Mouse (Mus musculus) heart, postnatal 4 days (tissue): ENCODE measurements around the gene Lrrc56. TPM values are rescaled to one million over a fixed set of nuclear protein-coding genes. Genes with fewer than 3 reads are reported as not detected.
A peak's percentile ranks its signal among the peaks of the same experiment; 100 is the strongest.

Source experiments
- DNase-seq: peaks from one replicate; pipeline ENCODE4 v3.0.0; 2021
- total RNA-seq, 2 experiments: library from RNA; stranded (reverse); gene quantifications; 2 replicates each; pipeline ENCODE4 v1.2.3; 2021

Lrrc56 gene
- total RNA-seq, 2 experiments from 2014 or later = 4.3 to 4.5 TPM

DNA sequence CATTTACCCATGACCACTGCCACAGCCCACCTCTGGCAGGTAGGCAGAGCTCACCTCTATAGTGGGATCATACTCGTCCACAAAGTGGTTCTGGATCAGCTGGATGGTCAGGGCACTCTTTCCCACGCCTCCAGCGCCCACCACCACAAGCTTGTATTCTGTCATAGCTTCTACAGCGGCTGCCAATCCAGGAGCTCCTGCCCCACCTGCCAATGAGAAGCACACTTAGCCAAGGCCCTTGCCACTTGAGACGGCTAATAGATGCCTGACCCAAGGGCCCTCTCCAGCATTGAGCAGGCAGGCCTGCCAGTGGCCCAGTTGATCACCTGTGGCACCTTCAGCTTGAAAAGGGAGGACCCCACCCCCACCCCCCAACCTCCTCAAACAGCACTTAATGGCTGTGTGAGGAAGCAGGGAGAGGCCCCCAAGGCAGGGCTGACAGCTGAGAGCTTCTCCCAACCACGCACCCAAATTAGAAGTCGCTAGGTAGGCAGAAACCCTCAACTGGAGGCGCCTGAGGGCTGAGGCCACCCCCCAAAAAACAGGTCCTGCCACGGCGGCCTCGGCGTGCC is 1.1 kb upstream of the Lrrc56 start:
- DNase-seq = no peak

DNA sequence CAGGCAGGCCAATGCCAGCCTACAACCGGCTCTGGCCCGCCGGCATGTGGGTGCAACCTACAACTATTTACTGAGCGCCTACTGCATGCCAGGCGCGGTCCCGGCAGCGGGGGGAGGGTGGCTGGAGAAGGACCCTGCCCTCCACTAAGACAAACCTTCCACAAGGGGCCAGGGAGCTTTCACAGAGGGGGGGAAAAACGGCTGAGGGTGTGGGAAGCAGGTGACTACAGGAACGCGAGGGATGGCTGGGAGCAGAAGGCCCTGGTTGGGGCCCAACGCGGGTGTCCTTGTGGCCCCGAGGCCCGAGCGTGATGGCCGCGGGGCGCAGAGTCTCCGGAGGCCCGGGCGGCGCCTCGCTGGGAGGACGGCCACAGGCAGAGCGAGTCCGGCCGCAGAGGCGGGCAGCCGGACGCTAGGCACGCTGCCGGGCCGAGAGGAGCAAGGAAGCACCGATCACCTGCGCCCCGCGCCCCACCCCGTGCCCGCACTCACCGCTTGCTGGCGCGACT is 555 bp upstream of the Lrrc56 start:
- peak; percentile 54 for DNase-seq

DNA sequence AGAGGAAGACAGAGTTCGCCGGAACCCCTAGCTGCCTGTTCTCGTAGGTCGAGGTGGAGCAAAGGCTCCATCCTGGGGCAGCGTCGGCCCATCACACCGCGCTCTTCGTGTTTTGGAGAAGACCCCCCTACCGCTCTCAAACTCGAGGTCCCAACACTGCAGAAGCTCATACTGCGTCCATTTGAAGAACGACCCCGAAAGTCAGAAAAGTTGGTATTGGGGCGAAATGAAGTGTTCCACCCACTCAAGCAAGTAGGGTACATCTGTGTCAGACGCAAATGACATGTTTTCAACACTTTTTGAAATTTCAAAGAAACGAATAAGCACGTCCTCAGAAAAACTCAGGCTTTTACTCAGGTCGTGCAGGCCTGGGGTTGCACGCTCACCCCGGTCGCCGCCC is 452 bp downstream of the Lrrc56 start:
- DNase-seq = no peak

DNA sequence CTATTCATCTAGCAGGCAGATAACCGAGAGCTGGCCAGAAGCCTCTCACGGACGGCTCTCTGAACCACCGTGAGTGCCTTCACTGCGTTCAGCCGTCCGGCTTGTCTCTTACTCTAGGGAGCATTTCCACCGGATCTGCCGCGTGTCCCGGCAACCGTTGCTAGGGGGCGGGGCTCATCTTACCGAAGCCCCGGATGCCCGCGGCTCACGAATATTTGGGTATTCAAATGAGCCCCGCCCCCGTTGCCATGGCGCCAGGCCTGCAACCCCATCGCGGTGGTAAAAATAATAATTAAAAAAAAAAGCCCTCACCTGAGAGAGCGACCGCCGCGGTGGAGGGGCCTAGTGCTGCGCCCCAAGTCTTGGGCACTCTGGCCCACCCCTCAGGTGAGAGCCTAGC is 873 bp downstream of the Lrrc56 start:
- DNase-seq = peak; percentile 91

DNA sequence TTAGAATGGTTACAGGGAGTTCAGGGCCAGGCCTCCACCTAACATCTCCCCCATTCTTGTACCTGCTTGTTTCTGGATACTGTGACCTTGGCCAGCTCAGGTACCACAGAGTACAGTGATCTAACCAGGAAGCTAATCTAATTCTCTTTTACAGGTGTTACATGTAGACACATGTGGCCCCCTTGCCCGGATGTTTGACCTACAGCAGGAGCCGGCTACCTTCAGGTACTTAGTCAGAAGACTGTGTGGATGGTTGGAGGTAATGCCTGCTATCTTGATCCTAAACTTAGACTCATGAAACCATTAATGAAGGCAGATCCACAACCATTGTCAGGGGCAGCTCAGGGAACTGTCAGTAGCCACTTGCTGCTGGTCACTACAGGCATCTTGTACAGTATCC is 1.8 kb downstream of the Lrrc56 start:
- no peak for DNase-seq

DNA sequence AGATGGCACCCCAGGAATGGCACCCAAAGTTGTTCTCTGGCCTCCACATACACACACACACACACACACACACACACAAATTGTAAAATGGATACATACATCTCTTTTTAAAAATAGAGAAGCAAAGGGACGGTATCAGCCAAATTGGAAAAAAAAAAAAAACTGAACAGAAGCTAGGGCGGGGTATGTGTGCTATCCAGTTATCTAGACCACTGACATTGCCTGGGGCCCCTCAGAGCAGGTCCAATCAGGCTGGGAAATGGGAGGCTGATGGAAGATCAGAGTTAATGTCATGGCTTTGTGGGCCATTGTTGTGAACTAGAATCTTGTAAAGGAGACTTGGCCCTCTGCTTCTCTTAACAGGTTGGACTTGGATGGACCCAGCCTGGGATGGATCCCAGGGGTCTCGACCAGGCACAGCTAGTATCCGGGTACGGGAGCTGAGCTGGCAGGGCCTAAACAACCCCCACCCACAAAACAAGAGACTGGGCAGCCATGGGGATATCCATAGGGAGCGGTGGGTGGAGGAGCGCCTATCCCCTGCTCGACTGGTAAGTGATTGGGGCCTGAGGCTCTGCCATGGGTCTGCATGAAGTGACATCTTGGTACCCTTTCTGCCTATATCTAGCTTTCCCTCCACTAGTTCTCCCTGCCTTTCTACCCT is 2.8 kb downstream of the Lrrc56 start:
- no peak for DNase-seq

DNA sequence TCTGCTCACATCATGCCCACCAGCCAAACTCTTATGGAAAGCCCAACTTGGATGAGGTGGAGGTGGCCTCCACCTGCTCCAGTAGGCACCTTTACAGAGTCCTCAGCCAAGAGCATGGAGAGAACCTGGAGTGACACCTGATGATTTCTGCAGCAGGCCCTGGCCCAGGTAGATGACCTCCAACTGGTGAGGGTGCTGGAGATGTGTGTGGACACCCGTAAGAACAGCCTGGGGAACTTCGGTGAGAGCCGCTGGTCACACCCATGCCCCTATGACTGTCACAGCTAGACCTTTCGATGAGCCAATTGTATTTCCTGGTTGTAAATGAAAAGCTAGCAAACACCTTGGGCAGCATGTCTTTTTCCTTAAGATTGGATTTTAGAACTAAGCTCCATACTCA is 4.2 kb downstream of the Lrrc56 start:
- no peak for DNase-seq

DNA sequence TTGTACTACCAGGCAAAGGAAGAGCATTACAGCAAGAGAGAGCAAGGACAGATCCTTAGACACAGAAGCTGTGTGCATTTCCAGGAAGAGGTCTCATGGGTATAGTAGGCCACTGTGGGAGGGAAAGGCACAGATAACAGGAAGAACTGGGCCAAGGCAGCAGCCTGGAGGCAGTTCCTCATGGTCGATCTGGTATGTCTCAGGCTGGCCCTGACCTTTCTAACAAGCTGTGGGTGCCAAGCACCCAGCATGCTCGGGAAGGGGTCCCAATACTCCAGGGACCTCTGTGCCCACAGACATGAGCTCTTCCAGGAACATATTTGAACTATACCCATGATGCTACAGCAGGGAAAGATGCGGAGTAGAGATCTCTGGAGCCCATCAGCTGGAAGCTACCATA is 10.6 kb downstream of the Lrrc56 start:
- DNase-seq = no peak

DNA sequence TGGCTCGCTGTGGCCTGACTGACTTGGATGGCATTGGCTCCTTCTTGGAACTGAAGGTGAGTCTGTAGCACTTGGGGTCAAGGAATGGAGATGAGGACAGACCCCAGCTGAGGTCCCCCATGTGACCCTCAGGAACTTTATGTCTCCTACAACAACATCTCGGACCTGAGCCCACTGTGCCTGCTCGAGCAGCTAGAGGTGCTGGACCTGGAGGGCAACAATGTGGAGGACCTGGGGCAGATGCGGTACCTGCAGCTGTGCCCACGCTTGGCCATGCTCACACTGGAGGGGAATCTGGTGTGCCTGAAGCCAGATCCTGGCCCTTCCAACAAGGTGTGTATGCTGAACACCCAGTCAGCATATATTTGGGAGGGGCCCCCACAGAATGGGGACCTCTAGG is 11.5 kb downstream of the Lrrc56 start:
- DNase-seq = no peak

DNA sequence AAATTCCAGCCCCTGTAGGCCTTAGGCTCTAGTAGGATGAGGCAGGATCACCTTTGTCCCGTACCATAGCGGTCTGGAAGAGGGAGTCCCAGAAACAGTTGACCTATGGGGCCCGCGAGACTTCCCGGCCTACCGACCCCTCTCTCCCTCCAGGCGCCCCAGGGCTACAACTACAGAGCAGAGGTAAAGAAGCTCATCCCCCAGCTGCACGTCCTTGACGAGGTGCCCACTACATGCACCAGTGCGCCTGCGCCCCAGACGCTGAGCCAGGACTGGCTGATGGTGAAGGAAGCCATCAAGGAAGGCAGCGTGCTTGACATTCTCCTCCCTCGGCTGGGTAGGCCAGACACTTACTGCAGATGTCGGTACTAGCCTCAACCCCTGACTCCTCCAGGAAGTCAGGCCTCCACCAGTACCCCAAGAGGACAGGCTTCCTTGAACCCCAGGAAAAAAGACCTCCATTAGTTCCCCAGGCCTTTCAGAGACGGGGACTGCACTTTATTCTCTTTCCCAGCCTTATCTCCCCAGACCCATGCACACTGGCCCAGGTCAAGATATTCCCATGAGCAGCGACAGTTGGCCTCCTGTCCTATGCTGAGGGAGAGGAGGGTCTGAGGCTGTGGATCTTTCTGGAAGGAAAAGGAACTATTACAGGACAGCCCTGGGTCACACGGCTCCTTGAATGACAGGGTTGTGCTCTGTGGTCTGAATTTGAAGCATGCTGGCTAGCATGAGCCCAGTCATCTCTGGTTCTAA is 12.4 kb downstream of the Lrrc56 start:
- no peak for DNase-seq

DNA sequence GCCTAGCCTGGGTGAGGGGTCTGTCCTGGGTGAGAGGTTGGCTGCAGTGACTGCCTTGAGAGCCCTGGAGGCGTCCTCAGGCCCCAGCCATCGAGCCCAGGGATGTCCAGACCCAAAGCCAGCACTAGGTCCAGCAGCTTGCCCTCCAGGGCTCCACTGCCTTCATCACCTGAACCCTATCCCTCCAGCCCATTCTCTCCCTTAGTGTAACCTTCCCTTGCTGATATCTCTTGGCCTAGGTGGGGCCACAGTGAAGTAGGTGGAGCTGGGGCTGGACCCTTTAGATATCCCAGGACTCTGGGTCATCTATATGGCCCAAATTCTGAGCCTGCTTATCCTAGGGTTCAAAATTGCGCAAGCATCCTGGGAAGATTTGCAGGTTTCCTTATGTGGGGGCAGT is 15.6 kb downstream of the Lrrc56 start:
- DNase-seq = no peak

DNA sequence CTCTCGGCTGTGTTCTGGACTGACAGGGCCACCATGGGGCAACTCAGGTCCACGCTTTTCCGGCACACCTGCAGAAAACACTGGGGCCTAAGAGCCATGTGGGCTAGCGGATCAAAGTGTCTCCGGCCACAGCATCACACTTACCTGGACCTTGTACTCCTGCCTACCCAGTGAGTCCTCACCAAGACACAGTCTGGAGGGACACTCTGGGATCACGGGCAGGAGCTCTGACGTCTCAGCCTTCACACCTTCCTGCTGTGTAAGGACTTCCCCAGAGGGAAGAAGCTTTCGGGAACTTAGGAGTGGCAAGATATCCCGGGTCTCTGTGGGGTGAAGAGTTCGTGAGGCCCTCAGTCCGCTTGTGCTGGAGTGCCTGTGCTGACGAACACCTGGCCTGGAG is 16.2 kb downstream of the Lrrc56 start:
- DNase-seq = no peak

DNA sequence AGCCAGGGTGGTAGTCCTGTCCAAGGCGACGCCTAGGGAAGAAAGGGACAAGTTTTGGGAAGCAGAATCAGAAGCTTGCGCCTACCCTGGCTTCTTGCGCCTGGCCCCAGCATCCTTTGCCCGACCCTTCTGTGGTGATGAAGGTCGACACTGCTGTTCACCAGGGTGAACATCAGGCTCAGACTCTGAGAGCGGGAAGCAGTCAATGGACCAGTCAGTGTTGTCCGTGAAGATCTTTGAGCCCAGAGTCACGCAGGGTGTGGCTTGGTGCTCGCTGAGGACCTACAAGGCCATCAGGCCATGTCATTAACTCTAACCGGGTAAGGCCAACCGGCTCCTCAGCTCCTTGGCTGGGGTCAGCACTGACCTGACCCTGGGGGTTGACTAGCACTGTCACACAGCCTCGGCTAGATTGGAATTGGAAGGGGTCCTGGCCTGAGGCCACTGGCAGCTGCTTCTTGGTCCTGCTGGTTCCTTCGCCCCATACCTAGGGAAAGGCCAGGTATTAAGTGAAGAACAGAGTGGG is 16.7 kb downstream of the Lrrc56 start:
- no peak for DNase-seq

DNA sequence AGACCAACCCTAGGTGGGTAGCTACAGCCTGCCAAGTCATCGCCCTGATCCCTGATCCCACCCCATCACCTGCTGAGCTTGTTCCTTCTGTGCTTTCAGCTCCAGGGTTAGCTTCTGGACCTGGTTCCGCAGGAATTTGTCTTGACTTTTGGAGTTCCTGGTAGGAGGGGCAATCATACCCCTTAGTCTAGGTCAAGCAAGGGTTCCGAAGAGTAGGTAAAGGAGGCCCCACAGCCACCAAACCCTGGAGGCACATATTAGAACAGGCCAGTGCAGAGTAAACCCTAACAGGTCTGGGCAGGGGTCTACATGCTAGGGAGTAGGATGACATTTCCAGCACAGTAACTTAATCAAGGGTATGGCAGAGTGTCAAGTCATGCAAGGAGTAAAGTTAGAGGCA is 19.2 kb downstream of the Lrrc56 start:
- no peak for DNase-seq

DNA sequence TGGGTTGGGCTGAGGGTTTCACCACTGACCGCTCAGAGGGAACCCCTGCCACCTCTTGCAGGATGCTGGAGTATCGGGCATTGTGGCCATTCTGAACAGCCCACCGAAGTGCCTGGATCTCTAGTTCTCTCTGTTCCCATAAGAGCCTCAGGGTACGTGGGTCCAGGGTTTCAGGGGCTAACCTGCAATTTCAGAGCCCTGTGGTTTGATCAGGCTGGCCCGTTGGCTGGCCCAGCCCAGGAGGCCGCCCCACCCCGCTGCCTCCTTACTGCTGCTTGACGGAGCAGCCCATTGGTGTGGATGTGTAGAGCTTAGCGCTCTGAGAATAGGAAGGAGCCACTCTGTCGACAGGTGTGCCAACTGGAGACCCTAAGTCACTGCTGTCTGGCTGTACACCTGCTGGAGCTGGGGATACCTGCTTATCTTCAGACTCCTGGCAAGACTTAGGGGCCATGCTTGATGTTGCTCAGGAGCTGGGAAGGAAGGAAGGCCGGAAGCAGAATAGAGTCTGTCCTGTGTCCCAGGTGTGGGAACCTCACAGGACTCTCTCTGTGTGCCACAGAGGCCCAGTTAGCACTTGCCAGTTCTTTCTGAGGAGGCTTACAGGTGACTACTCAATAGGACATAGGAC is 19.8 kb downstream of the Lrrc56 start, which contains the start of gene Lmntd2:
TSS of gene Lmntd2 (minus strand) at position 476 of the 631 bp plus-strand sequence.
- DNase-seq = no peak

DNA sequence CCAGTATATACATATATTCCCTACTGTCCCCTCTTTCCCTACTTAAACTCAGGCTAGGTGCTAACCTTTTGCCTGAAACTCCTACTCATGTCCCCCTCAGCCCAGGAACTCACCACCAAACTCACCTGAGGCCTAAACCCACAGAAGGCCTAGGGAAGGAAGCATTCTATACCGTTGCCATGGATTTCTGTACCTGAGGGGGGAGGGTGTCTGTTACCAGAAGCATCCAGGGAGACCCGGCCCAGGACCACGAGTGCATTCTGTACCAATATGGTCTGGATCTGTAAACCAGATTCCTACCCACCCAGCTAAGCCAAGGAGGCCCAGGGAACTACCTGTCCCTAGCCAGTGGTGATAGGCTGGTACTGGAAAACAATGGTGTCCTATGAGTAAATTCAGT is 20.4 kb downstream of the Lrrc56 start:
- DNase-seq = no peak

DNA sequence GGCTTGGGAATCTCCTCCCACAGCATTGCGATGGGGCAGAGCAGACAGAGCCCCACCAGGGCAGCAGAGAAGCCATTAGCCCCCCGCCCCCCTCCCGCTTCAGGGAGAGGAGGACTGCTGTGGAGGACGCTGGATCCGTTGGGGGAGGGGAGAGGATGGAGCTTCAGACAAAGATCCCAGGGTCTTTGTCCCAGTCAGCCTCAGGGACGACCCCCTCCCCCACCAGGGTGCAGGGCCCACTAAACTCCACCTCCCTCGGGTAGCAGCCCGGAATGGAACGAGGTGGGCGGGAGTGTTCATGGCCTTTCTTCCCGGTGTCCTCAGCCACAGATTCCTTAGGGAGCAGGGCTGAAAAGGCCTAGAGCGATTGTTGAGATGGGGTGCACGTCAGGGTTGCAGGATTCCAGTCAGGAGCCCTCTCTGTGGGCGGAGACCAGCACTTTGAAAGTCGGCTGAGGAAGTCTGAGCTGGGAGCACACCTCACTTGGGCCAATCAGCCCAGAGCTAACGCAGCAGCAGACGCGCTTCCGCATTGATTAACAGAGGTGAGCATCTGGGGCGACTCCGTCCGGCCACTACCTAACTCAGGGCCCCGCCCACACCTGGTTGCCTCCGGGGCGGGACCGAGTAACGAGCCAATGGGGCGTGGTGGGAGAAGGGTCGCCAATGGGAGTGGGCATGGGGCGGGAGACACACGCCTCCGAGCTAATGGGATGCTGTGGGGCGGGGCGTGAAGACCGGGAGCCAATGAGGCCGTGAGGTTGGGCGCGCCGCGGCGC is 21.3 kb downstream of the Lrrc56 start, which contains the start of gene Rassf7:
TSS of gene Rassf7 (plus strand) at position 760 of the 779 bp plus-strand sequence.
- DNase-seq = peak; percentile 91

DNA sequence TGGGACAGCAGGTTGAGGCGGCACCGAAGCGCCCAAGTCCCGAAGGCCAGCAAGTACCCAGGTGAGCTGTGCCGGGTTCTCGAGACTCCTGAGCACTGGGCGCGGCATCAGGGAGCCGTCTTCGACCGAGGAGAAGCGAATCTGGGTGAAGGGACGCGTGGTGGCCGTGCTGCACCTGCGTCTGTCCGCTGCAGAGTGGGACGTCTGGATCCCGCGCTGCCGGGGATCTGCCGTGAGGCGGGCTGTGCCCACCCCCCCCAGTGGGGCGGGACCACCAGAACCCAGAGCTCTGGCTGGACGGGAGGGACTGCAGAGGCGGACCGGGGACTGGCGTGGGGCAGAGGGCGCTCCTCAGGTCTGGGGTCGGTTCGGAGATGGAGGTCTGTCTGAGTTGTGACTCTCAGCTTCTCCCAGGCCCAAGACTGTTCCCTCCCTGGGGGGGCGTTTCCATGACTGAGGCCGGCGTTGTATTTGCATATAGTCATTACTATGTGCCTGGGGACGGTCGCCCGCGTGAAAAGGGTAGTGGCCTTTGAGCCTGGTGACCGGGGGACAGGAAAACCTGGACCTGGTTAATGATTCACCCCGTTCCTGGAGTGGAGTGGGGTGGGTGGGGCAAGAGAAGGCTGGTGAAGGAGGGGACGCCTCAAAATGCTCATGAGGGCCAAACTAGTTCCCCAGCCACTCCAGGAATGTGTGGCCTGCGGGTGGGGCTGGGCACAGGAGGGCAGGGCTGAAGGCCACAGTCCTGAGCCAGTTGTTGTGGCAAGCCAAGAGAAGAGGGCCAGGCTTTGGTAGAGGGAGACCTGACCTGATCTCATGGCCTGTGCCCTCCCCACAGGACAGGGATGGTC is 22.1 kb downstream of the Lrrc56 start:
- DNase-seq = peak; percentile 45

DNA sequence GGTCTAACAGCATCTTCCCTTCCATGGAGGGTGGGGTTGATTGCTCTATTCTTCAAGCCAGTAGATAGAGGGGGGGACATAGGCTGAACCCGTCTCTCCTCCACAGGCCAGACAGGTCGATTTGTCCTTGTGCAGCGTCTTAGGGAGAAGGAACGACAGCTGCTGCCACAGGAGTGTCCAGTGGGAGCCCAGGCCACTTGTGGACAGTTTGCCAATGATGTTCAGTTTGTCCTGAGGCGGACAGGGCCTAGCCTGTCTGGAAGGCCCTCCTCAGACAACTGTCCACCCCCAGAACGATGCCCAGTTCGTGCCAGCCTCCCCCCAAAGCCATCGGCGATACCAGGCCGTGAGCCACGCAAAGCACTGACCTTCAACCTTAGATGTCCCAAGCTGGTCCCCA is 22.9 kb downstream of the Lrrc56 start:
- DNase-seq = no peak

DNA sequence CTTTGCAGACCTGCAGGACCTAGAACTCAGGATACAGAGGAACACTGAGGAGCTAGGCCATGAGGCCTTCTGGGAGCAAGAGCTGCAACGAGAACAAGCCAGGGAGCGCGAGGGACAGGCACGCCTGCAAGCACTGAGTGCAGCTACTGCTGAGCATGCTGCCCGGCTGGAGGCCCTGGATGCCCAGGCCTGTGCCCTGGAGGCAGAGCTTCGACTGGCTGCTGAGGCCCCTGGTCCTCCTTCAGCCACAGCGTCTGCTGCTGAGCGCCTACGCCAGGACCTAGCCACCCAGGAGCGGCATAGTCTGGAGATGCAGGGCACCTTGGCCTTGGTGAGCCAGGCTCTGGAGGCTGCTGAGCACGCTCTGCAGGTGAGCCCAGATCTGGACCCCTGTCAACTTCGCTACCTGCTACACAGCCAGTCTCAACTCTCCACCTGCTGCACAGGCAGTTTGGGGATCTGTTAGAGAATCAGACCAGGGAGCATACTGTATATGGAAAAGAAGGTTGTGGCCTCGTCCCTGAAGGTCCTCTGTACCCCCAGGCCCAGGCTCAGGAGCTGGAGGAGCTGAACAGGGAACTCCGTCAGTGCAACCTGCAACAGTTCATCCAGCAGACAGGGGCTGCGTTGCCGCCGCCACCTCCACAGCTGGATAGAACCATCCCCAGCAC is 23.5 kb downstream of the Lrrc56 start:
- DNase-seq = no peak
